Mouse (Mus musculus) telencephalon, adult 2 months (tissue): ENCODE results near the gene Nup133.
"Not testable (repeated sequence)": the region's sequence is repeated elsewhere in the genome, so short reads cannot be mapped to it uniquely, and the experiment has no call there.

Source experiments
- DNase-seq: peaks from one replicate; pipeline ENCODE4 v3.0.0-alpha.2; 2011; ENCODE audit warnings: low read depth, low spot score

Gene Nup133

DNA sequence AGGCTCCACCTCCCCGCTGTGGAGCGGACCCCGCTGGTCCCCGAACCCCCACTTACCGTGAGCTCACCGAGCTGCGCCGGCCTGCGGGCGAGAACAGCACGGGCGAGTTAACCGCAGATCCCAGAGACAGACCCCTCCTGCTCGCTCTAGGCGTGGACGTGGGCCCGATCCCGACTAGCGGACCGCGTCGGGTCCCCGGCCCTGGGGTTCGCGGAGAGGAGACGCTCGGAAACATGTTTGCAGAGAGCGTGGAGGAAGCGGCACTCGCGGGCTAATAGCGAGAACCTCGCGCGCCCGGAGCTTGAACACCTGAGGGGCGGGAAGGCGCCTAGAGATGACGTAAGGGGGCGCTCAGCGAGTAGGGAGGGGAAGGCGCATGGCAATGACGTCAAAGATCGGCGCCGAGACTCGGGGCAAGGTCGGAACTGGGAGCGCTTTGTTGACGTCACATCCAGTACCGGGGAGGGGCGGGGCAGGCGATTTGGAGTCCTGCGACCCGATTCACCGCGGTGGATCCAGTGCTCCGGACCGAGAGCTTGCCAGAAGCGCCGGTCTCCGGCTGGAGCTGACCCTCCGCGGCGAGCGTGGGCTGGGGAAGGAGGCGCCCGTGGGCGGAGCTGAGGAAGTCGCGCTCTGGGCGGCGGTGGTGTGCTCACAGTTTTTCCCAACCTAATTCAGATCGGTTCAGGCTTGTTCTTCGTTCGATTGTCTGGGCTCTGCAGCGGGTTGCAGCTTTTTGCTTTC, at the start of gene Nup133:
Gene Nup133 (minus strand): TSS at position 324 of the 744 bp plus-strand sequence.
- peak; percentile 98 for DNase-seq

DNA sequence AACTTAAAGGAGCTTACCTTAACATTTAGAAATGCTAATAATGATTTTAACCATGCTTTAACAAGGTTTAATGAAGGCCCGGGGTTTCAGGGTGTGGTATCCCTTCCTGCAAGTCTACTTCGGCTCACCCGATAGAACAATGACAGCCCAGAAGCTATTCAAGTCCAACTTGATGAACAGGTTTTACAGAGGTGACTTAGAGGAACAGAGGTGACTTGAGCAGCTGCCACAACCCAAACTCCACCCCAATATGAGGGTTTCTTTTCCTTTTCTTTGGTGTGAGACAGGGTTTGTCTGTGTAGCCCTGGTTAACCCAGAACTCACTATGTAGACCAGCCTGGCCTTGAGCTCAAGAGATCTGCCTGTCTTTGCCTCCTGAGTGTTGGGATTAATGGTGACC, 44.9 kb upstream of the Nup133 start:
- DNase-seq: no peak

DNA sequence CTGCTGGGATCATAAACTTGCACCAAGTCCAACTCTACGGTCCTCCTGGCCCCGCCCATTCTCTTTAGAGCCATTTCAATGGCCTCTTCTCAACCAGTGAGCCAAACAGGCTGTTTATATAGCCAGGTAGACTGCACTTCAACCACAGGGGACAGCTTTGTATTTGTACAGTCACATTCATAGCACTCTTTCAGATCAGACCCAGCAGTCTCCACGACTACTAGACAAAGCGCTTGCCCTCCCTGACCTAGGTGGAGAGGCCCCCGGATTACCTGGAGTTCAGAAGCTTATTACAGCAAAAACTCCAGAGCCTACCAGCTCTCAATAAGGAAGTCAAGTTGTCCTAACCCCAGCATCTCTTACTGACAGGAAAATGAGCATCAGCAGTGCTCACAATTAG, 44.5 kb upstream of the Nup133 start:
- no peak for DNase-seq

GRCm38 (mm10) chr8:123992587-123992986, 43.5 kb upstream of the Nup133 start:
- no peak for DNase-seq

GRCm38 (mm10) chr8:123990277-123991049, 41.4 kb upstream of the Nup133 start:
- DNase-seq: no peak

DNA sequence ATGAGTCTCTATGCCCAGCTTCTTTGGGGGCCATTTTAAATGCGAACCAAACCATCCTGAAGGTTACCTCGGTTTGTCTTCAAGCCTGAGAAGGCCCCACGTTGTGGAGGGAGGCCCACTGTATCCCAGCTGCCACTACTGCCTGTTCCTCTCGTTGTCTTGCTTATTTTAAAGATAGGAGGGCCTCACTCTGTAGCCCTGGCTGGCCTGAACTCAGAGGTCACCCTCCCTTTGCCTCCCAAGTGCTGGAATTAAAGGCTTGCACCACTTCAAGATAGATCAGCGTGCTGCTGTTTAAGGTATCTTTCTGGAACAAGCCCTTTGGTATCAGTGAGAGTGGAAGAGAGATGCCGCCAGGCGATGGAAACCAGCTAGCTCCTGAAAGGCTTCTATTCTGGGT, 40.1 kb upstream of the Nup133 start:
- no peak for DNase-seq

- DNase-seq: no peak
Observed at GRCm38 (mm10) chr8:123988605-123989038, 39.6 kb upstream of the Nup133 start.

- no peak for DNase-seq
Observed at GRCm38 (mm10) chr8:123982826-123983400, 33.8 kb upstream of the Nup133 start, which contains the start of gene Abcb10. Abcb10 (minus strand) TSS chr8:123983122.

DNA sequence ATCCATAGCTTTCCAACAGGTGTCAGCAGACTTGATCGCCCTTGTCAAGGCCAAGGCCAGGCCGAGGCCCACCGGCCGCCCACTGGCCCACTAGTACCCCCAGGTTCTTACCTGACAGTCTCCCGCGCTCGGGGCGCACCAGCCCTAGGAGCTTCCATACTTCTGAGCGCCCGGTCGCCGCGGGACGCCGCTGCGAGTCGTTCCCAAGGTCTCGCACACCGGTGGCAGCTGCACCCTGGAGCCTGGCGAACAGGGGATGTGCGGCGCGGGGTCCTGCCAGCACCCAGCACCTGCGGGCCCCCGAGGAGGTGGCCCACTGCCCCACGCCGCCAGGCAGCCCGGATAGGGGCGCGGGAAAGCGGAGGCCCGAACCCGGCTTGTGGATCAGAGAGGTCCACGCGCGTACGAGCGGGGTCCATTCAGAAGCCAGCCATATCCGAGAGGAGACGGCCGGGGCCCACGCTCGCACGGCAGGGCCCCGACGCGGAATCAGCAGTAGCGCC, 33.3 kb upstream of the Nup133 start:
- DNase-seq: no peak

GRCm38 (mm10) chr8:123981674-123982073, 32.6 kb upstream of the Nup133 start:
- no peak for DNase-seq

DNA sequence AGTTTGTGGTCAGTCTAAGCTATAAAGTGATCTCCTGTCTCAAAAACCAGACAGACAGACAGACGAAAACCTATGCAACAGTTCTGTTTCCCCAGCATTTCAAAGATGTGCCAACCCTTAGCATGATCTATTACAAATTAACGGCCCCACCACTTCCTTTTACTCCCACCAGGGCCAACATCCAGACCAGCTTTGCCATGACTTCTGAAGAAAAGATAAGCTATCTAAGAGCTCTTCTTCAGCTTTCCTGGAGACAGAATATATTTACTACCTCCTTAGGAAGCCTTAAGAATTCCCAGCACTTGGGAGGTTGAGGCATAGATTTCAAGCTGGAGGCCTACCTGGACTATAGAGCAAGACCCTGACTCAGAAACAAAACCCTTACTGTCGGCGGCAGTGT, 31.2 kb upstream of the Nup133 start:
- DNase-seq: no peak

- no peak for DNase-seq
Observed at GRCm38 (mm10) chr8:123978926-123979325, 29.9 kb upstream of the Nup133 start.

GRCm38 (mm10) chr8:123978166-123978838, 29.2 kb upstream of the Nup133 start:
- no peak for DNase-seq

GRCm38 (mm10) chr8:123977499-123977898, 28.4 kb upstream of the Nup133 start:
- DNase-seq: no peak

- DNase-seq: no peak
Observed at GRCm38 (mm10) chr8:123973495-123973894, 24.4 kb upstream of the Nup133 start.

DNA sequence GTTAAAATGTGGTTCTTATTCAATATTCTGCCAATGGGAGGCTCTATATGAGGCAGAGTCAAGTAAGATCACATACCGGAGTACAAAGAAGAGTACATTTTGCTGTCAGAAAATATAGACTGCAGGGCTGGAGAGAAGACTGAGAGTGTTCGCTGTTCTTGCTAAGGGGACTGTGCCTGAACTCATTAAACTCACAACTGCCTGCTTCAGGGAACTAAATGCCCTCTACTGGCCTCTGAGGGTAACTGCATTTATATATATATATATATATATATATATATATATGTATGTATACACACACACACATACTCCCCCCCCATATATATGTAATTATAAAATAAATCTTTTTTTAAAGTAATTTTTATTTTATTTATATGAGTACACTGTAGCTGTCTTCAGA, 17.8 kb upstream of the Nup133 start:
- no peak for DNase-seq

GRCm38 (mm10) chr8:123961371-123961770, 12.3 kb upstream of the Nup133 start:
- no peak for DNase-seq

GRCm38 (mm10) chr8:123960556-123960955, 11.5 kb upstream of the Nup133 start:
- DNase-seq: not testable (repeated sequence)

DNA sequence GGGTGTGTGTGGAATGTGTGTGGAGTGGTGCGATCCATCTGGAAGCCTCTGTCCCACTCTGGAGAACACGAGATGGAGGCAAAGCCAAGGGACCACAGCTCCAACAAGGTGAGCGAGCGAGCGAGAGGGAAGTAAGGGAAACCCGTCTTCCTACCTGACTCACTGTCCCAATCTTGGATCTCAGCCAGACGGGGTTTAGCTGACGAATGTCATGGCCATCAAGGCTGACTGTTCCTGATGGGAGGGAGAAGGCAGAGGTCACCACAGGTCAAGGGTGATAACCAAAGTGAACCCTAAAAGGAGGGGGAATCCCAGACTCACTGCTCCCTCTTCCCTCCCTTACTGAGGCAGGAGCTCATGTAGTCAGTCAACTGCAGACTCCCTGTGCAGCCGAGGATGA, 11.0 kb upstream of the Nup133 start:
- DNase-seq: no peak

DNA sequence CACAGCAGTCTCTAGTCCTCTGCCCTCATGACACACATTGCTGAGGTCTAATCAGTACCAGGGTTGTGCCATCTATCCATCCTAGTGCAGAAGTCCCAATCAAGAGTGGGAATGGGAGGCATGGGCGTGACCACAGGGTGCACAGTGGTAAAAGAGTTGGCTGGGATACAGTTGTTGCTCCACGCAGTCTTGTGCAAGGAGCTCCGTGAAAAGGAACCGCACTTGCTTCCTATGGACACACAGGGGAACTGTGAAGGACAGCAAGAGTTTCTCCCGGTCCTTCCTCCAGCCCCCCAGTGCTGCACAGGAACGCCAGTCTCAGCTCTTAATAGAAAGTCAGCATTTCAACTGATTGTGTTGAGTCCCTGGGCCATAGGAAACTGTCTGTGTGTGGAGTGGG, 10.4 kb upstream of the Nup133 start:
- DNase-seq: no peak

DNA sequence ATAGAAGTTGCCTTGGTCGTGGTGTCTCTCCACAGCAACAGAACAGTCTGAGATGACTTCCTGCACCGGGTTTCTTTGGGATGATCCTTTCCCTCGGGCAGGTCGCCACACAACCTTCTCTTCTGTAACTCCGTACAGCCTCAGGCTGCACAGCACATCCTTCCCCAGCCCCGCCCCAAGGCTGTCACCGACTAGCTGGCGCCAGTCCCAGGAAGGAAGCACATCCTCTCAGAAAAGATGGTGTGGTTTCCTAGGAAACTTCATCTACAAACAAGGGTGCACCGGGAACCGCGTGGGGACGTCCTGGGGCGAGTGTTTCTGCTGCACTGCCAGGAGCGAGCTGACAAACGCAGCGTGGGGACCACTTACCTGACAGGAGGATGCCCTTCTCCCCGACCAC, 9.1 kb upstream of the Nup133 start:
- peak; percentile 32 for DNase-seq

DNA sequence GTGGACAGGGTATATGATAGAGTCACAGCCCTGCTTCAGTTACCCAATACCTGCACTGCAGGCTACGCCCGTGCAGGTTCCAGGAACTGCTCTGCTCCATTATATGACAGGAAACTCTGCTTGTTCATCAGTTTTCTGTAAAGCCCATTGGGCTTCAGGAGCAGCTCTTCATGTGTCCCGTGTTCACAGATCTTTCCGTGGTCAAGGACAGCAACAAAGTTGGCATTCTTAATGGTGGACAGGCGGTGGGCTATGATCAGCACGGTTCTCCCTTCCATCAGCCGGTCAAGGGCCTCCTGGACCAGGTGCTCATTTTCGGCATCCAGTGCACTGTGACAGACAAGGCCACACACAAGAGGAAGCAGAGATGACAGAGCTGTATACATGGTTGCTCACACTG, 5.2 kb upstream of the Nup133 start:
- DNase-seq: no peak
